Mouse (Mus musculus) urinary bladder, postnatal 0 days (tissue): ENCODE measurements around the gene C2cd4c. TPM values are rescaled to one million over a fixed set of nuclear protein-coding genes. Genes with fewer than 3 reads are reported as not detected.

Experiments
- polyA plus RNA-seq: library from polyadenylated mRNA; unstranded; fragments of >200 nt; fragmentation: Nextera tagmentation; extraction: Ambion mirVana; gene quantifications from 2 replicates; pipeline ENCODE4 v1.2.1, GENCODE M21; 2015

The C2cd4c gene
- polyA plus RNA-seq = not detected in 2 replicates

GRCm38 (mm10) chr10:79613578-79614304 lies at the start of gene C2cd4c:
TSS of gene C2cd4c (minus strand) at chr10:79614025.

GRCm38 (mm10) chr10:79645711-79646110 lies 31.9 kb upstream of the C2cd4c start, which contains the start of gene Odf3l2:
TSS of gene Odf3l2 (minus strand) at chr10:79645738.

GRCm38 (mm10) chr10:79637128-79638110 lies 23.6 kb upstream of the C2cd4c start, which contains the start of gene Shc2:
TSS of gene Shc2 (minus strand) at chr10:79637918.

GRCm38 (mm10) chr10:79587061-79587751 lies 26.6 kb downstream of the C2cd4c start, which contains the start of gene Theg:
TSS of gene Theg (minus strand) at chr10:79587331.

Other genes with a start within 250 kb of the C2cd4c start
- gene Vmn2r83, start 145.3 kb downstream of the C2cd4c start, polyA plus RNA-seq = not detected in 2 replicates
- gene Plpp2, start 80.2 kb downstream of the C2cd4c start, polyA plus RNA-seq = 30.4 and 31.8 TPM in 2 replicates
- gene Mier2, start 58.8 kb downstream of the C2cd4c start, polyA plus RNA-seq = 24.2 and 26.1 TPM in 2 replicates
- gene Theg, start 26.7 kb downstream of the C2cd4c start, polyA plus RNA-seq = not detected in 2 replicates
- gene Shc2, start 23.9 kb upstream of the C2cd4c start, polyA plus RNA-seq = 2.1 and 2.5 TPM in 2 replicates
- gene Odf3l2, start 31.7 kb upstream of the C2cd4c start, polyA plus RNA-seq = not detected in 2 replicates
- 0.35 and 0.39 TPM in 2 replicates for gene Madcam1, start 50.5 kb upstream of the C2cd4c start, polyA plus RNA-seq
- gene Tpgs1, start 55.3 kb upstream of the C2cd4c start, polyA plus RNA-seq = 47.4 and 51.3 TPM in 2 replicates
- gene Cdc34, start 68.2 kb upstream of the C2cd4c start, polyA plus RNA-seq = 63.7 and 68.6 TPM in 2 replicates
- gene Gzmm, start 75.0 kb upstream of the C2cd4c start, polyA plus RNA-seq = 0.16 and 0.48 TPM in 2 replicates
- gene Bsg, start 90.5 kb upstream of the C2cd4c start, polyA plus RNA-seq = 812 and 845 TPM in 2 replicates
- gene Hcn2, start 102.6 kb upstream of the C2cd4c start, polyA plus RNA-seq = 0.06 and 0.08 TPM in 2 replicates
- gene Polrmt, start 132.6 kb upstream of the C2cd4c start, polyA plus RNA-seq = 14.4 and 14.7 TPM in 2 replicates
- 0.24 and 0.28 TPM in 2 replicates for gene Fgf22, start 141.1 kb upstream of the C2cd4c start, polyA plus RNA-seq
- gene Rnf126, start 152.9 kb upstream of the C2cd4c start, polyA plus RNA-seq = 50.7 and 60.7 TPM in 2 replicates
- gene Fstl3, start 163.2 kb upstream of the C2cd4c start, polyA plus RNA-seq = 69.7 and 87.0 TPM in 2 replicates
- gene Prss57, start 176.9 kb upstream of the C2cd4c start, polyA plus RNA-seq = 0.12 TPM in 1 of 2 replicates, not detected in the other
- gene Palm, start 179.5 kb upstream of the C2cd4c start, polyA plus RNA-seq = 39.7 and 44.2 TPM in 2 replicates
- gene Misp, start 207.0 kb upstream of the C2cd4c start, polyA plus RNA-seq = 1.6 and 2.9 TPM in 2 replicates
- 109 and 124 TPM in 2 replicates for gene Ptbp1, start 240.4 kb upstream of the C2cd4c start, polyA plus RNA-seq